In the genomic region with DNA sequence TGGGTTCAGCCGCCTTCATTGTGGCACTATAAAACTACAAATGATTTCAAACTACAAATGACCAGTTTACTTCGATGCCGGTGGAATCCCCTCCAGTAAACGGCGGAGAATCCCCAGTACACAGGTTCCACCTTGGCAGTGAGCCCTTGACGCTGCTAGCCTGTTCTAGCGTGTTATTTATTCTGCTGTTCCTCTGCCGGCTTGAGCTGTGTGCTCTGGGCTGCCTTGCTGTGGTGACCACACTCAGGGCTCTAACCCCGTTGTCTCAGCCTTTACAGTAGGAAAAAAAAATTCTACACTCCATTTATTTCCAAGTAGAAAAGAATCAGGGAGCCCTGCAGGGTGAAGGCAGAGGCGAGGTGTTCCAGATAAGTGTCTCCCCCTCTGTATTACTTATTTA, we compare ENCODE assay signal across 14 mouse cellular contexts.
DNase-seq lines count a peak whose midpoint lies in the region; ATAC-seq and TF ChIP-seq lines count a peak whose summit lies in the region.
"Had no signal": no experiment of that assay in that cellular context is flagged by ENCODE, and none has a peak within 500 bp of the region (broad histone marks: within the 10 kb centered on the region; RNA-seq: fewer than 3 reads in every experiment).

No protein-coding gene starts in this region.

- H3K9me3 ChIP-seq in hindbrain, embryonic 13.5 days, result no peaks in the 10 kb centered on the region
- no peaks in the 10 kb centered on the region for H3K9me3 ChIP-seq in hindbrain, embryonic 11.5 days (ENCODE audit: control insufficient read depth, low read length)
- no peaks in the 10 kb centered on the region for H3K9me3 ChIP-seq in forebrain, embryonic 15.5 days
- H3K9me3 ChIP-seq in midbrain, embryonic 15.5 days, result no peaks in the 10 kb centered on the region
- H3K9me3 ChIP-seq: heart, embryonic 15.5 days had no signal

- peak; percentile 32; the same call in 1 of the 2 replicates for ATAC-seq in hindbrain, embryonic 13.5 days (ENCODE audit: low FRiP score)
- no peak for ATAC-seq in hindbrain, embryonic 11.5 days (ENCODE audit: low FRiP score)
- peak; percentile 76 for ATAC-seq in forebrain, embryonic 15.5 days (replicated peaks)
- ATAC-seq in midbrain, embryonic 15.5 days (replicated peaks), result peak; percentile 56; the same call in 1 of the 2 replicates

- H3K4me2 ChIP-seq in hindbrain, embryonic 13.5 days, result no peak overlapping the region
- H3K4me2 ChIP-seq in hindbrain, embryonic 11.5 days (replicated peaks; ENCODE audit: low read depth, low read length), result no peak overlapping the region
- peak overlapping the region; percentile 19; the same call in 1 of the 2 replicates for H3K4me2 ChIP-seq in forebrain, embryonic 15.5 days (replicated peaks)
- no peak overlapping the region for H3K4me2 ChIP-seq in midbrain, embryonic 15.5 days
- H3K4me2 ChIP-seq: heart, embryonic 15.5 days had no signal

- H3K36me3 ChIP-seq in hindbrain, embryonic 13.5 days, result no peaks in the 10 kb centered on the region
- H3K36me3 ChIP-seq in hindbrain, embryonic 11.5 days (ENCODE audit: control insufficient read depth, insufficient read depth, low read length), result no peaks in the 10 kb centered on the region
- no peaks in the 10 kb centered on the region for H3K36me3 ChIP-seq in forebrain, embryonic 15.5 days
- no peaks in the 10 kb centered on the region for H3K36me3 ChIP-seq in midbrain, embryonic 15.5 days (replicated peaks)
- H3K36me3 ChIP-seq: heart, embryonic 15.5 days had no signal

- H3K27me3 ChIP-seq in hindbrain, embryonic 13.5 days, result no peaks in the 10 kb centered on the region
- H3K27me3 ChIP-seq in hindbrain, embryonic 11.5 days (ENCODE audit: control insufficient read depth, insufficient read depth, low read length), result no peaks in the 10 kb centered on the region
- H3K27me3 ChIP-seq in forebrain, embryonic 15.5 days, result no peaks in the 10 kb centered on the region
- H3K27me3 ChIP-seq in midbrain, embryonic 15.5 days (replicated peaks), result no peaks in the 10 kb centered on the region
- H3K27me3 ChIP-seq: heart, embryonic 15.5 days had no signal

- H3K9ac ChIP-seq in hindbrain, embryonic 13.5 days, result no peak overlapping the region
- H3K9ac ChIP-seq in hindbrain, embryonic 11.5 days (ENCODE audit: low read depth, low read length), result no peak overlapping the region
- no peak overlapping the region for H3K9ac ChIP-seq in forebrain, embryonic 15.5 days (replicated peaks)
- H3K9ac ChIP-seq in midbrain, embryonic 15.5 days, result no peak overlapping the region
- H3K9ac ChIP-seq: heart, embryonic 15.5 days; liver, embryonic 14.5 days had no signal

- H3K4me1 ChIP-seq in hindbrain, embryonic 13.5 days (replicated peaks), result peaks cover 35% of the 10 kb centered on the region
- no peaks in the 10 kb centered on the region for H3K4me1 ChIP-seq in hindbrain, embryonic 11.5 days (replicated peaks; ENCODE audit: control insufficient read depth, insufficient read depth, low read length)
- H3K4me1 ChIP-seq in forebrain, embryonic 15.5 days, result peaks cover 31% of the 10 kb centered on the region
- peaks cover 18% of the 10 kb centered on the region for H3K4me1 ChIP-seq in midbrain, embryonic 15.5 days
- H3K4me1 ChIP-seq in lung, adult 2 months (ENCODE audit: control insufficient read depth, insufficient read depth, low read length), result no peaks in the 10 kb centered on the region
- H3K4me1 ChIP-seq: heart, embryonic 15.5 days had no signal

- H3K27ac ChIP-seq in hindbrain, embryonic 13.5 days, result peak overlapping the region; percentile 55; the same call in 1 of the 2 replicates
- H3K27ac ChIP-seq in hindbrain, embryonic 11.5 days (ENCODE audit: low read depth, low read length), result no peak overlapping the region
- H3K27ac ChIP-seq in forebrain, embryonic 15.5 days (replicated peaks), result peak overlapping the region; percentile 60
- 0 out of 2 replicates have a peak overlapping the region, but pooled peaks have one; percentile 7 for H3K27ac ChIP-seq in midbrain, embryonic 15.5 days
- H3K27ac ChIP-seq: heart, embryonic 15.5 days; liver, embryonic 14.5 days; macrophage had no signal

- H3K4me3 ChIP-seq in hindbrain, embryonic 13.5 days, result no peak overlapping the region
- no peak overlapping the region for H3K4me3 ChIP-seq in hindbrain, embryonic 11.5 days (ENCODE audit: low read depth, low read length)
- no peak overlapping the region for H3K4me3 ChIP-seq in forebrain, embryonic 15.5 days
- no peak overlapping the region for H3K4me3 ChIP-seq in midbrain, embryonic 15.5 days
- H3K4me3 ChIP-seq in lung, adult 2 months (replicated peaks; ENCODE audit: extremely low read depth, low read depth, low read length), result no peak overlapping the region
- H3K4me3 ChIP-seq: heart, embryonic 15.5 days; myocyte had no signal

- no peak for TF ChIP-seq CTCF in brain, embryonic 14.5 days (IDR thresholded peaks at IDR 0.05; ENCODE audit: borderline replicate concordance, extremely low read depth, insufficient read depth, insufficient read length)
- no peak for TF ChIP-seq CTCF in lung, adult 2 months (IDR thresholded peaks at IDR 0.05; ENCODE audit: insufficient read depth, low read length)

- DNase-seq in hindbrain, embryonic 11.5 days (ENCODE audit: low spot score), result no peak
- DNase-seq in brain, embryonic 14.5 days (ENCODE audit: low read depth), result peak; percentile 83
- no peak for DNase-seq in lung, adult 2 months
- no peak for DNase-seq in lung, postnatal 10 days
- DNase-seq: cerebellum, adult 8-10 months; gastrocnemius, postnatal 36 days; thymus, adult 2 months had no signal

- no peak for TF ChIP-seq POLR2A in brain, embryonic 14.5 days (IDR thresholded peaks at IDR 0.05; ENCODE audit: borderline replicate concordance, extremely low read depth, insufficient read depth, insufficient read length, poor library complexity, severe bottlenecking)
- no peak for TF ChIP-seq POLR2A in lung, adult 2 months (IDR thresholded peaks at IDR 0.05; ENCODE audit: borderline replicate concordance, extremely low read depth, low read depth, low read length)

- WGBS in hindbrain, embryonic 13.5 days, result 44% methylated on average over 10 of the region's 10 CpGs
- WGBS in hindbrain, embryonic 11.5 days, result 80% methylated on average over 10 of the region's 10 CpGs
- 18% methylated on average over 10 of the region's 10 CpGs for WGBS in forebrain, embryonic 15.5 days
- WGBS in midbrain, embryonic 15.5 days, result 51% methylated on average over 10 of the region's 10 CpGs
- WGBS in lung, adult 2 months, result 78% methylated on average over 10 of the region's 10 CpGs
